ENCODE assay signal across 38 mouse cellular contexts in genomic region chr3:151788622-151789021, GRCm38 (mm10). TPM values are rescaled to one million over a fixed set of nuclear protein-coding genes. Genes with fewer than 3 reads are reported as not detected.
"Had no signal": no experiment of that assay in that cellular context is flagged by ENCODE, and none has a peak within 500 bp of the region (broad histone marks: within the 10 kb centered on the region; RNA-seq: fewer than 3 reads in every experiment).

No protein-coding gene starts in this region.

- H3K9me3 ChIP-seq: hindbrain, embryonic 10.5 days; hindbrain, embryonic 12.5 days; intestine, embryonic 15.5 days; limb, embryonic 10.5 days; limb, embryonic 12.5 days; liver, embryonic 13.5 days; liver, embryonic 15.5 days had no signal

- H3K4me2 ChIP-seq: heart, embryonic 11.5 days; hindbrain, embryonic 12.5 days; hindbrain, embryonic 14.5 days; intestine, embryonic 15.5 days; limb, embryonic 12.5 days; liver, embryonic 11.5 days; liver, embryonic 13.5 days; liver, embryonic 15.5 days had no signal

- DNase-seq: gastrocnemius, adult 2 months; gastrocnemius, postnatal 10 days; gastrocnemius, postnatal 25 days; heart, adult 2 months; heart, postnatal 10 days; heart, postnatal 4 days; kidney, adult 18-20 months; kidney, adult 8-10 months; kidney, postnatal 10 days; kidney, postnatal 25 days; kidney, postnatal 4 days; liver; liver, embryonic 13.5 days had no signal

- H3K27ac ChIP-seq: gastrocnemius, adult 2 months; heart, adult 2 months; hindbrain, embryonic 10.5 days; hindbrain, embryonic 12.5 days; hindbrain, embryonic 14.5 days; intestine, embryonic 15.5 days; layer of hippocampus, adult 2 months; left cerebral cortex, adult 2 months; limb, embryonic 10.5 days; limb, embryonic 12.5 days; liver, embryonic 13.5 days; liver, embryonic 15.5 days had no signal

- H3K36me3 ChIP-seq: hindbrain, embryonic 10.5 days; hindbrain, embryonic 12.5 days; intestine, embryonic 15.5 days; limb, embryonic 10.5 days; limb, embryonic 12.5 days; liver, embryonic 13.5 days; liver, embryonic 15.5 days had no signal

- H3K27me3 ChIP-seq: hindbrain, embryonic 12.5 days; intestine, embryonic 15.5 days; limb, embryonic 12.5 days; liver, embryonic 13.5 days; liver, embryonic 15.5 days had no signal

- H3K4me1 ChIP-seq: hindbrain, embryonic 10.5 days; hindbrain, embryonic 12.5 days; intestine, embryonic 15.5 days; limb, embryonic 10.5 days; limb, embryonic 12.5 days; liver, embryonic 13.5 days; liver, embryonic 15.5 days had no signal

- ATAC-seq: hindbrain, embryonic 16.5 days; inflammation-experienced regulatory T-cells, adult 6 months; intestine, embryonic 15.5 days; intestine, postnatal 0 days had no signal

- H3K9ac ChIP-seq: hindbrain, embryonic 12.5 days; hindbrain, embryonic 14.5 days; intestine, embryonic 15.5 days; limb, embryonic 12.5 days; liver, embryonic 13.5 days; liver, embryonic 15.5 days had no signal

- H3K4me3 ChIP-seq: gastrocnemius, adult 2 months; heart, adult 2 months; hindbrain, embryonic 10.5 days; hindbrain, embryonic 12.5 days; intestine, embryonic 15.5 days; layer of hippocampus, adult 2 months; left cerebral cortex, adult 2 months; limb, embryonic 10.5 days; limb, embryonic 12.5 days; liver, embryonic 13.5 days; liver, embryonic 15.5 days had no signal

RNA-seq across cellular contexts. Expression of gene Ifi44l, which starts 25.9 kb away (rescaled TPM):
- total RNA-seq: gastrocnemius, adult 2 months; gastrocnemius, postnatal 10 days; gastrocnemius, postnatal 25 days; gastrocnemius, postnatal 4 days; granulocyte monocyte progenitor cell, adult 5-6 weeks; heart, adult 2 months; heart, postnatal 10 days; heart, postnatal 25 days; heart, postnatal 4 days; layer of hippocampus, adult 2 months; layer of hippocampus, postnatal 10 days; layer of hippocampus, postnatal 25 days; left cerebral cortex, adult 2 months; left cerebral cortex, postnatal 14 days; left cerebral cortex, postnatal 36 days had no signal
- polyA plus RNA-seq: heart, adult 2 months; heart, embryonic 14.5 days; heart, embryonic 16.5 days; hindbrain, embryonic 10.5 days; hindbrain, embryonic 12.5 days; hindbrain, embryonic 14.5 days; hindbrain, embryonic 16.5 days; intestine, embryonic 15.5 days; intestine, postnatal 0 days; kidney, embryonic 14.5 days; kidney, embryonic 16.5 days; limb, embryonic 10.5 days; limb, embryonic 12.5 days; liver, embryonic 11.5 days; liver, embryonic 13.5 days; liver, embryonic 15.5 days had no signal

RNA-seq across cellular contexts. Expression of gene Ifi44, which starts 38.9 kb away (rescaled TPM):
- total RNA-seq: gastrocnemius, postnatal 25 days; layer of hippocampus, adult 2 months; layer of hippocampus, postnatal 25 days; left cerebral cortex, adult 2 months; left cerebral cortex, postnatal 14 days; left cerebral cortex, postnatal 36 days had no signal
- polyA plus RNA-seq: hindbrain, embryonic 10.5 days; limb, embryonic 10.5 days; liver, embryonic 11.5 days had no signal

RNA-seq across cellular contexts. Expression of gene Ptgfr, which starts 48.8 kb away (rescaled TPM):
- total RNA-seq: granulocyte monocyte progenitor cell, adult 5-6 weeks had no signal
- polyA plus RNA-seq: inflammation-experienced regulatory T-cells, adult 6 months had no signal
